Mouse (Mus musculus) erythroblast, embryonic 14.5 days (primary cell): Measurements from ENCODE around the gene Rnaseh2b.

Source experiments
- GATA1 ChIP-seq: IDR thresholded peaks from 2 replicates; pipeline ENCODE4 v1.6.1; 2012; ENCODE audit warnings: low read length, inconsistent platforms, mixed read lengths
- TAL1 ChIP-seq: IDR thresholded peaks from 3 replicates; pipeline ENCODE4 v1.6.1; 2012; ENCODE audit warnings: low read length, inconsistent platforms, mixed read lengths

- no peak for TF ChIP-seq GATA1
- no peak for TF ChIP-seq TAL1
Observed at GRCm38 (mm10) chr14:62270698-62271396, 21.5 kb upstream of the Rnaseh2b start.
